Mouse (Mus musculus) thymus, postnatal 14 days (tissue): Measurements from ENCODE around the gene Mmgt1.

ENCODE experiments used
- DNase-seq: peaks from one replicate; pipeline ENCODE4 v3.0.0; 2021

Gene Mmgt1

GRCm38 (mm10) chrX:56597887-56598640 is at the start of gene Mmgt1:
TSS of gene Mmgt1 (minus strand) at chrX:56598069.
- DNase-seq, result peak; percentile 88

DNA sequence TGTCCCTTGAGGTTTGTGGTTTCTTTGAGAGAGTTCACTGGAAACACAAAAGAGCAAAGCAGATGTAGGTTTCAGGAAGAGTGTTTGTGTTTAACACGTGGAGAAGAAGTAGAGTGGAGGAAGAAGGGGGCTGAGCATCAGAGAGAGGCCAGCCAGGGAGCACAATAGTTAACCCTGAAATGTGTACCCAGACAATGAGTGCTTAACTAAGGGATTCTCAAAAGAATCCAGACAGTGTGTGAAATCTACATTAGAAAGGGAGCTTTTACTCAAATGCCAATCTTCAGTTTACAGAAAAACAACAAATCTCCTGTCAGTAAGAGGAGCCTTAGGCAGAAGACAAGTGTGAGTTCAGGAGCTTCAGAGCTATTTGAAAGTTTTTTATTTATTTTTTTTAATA is 42.2 kb upstream of the Mmgt1 start:
- no peak for DNase-seq

GRCm38 (mm10) chrX:56636185-56636584 is 38.3 kb upstream of the Mmgt1 start:
- DNase-seq, result no peak

GRCm38 (mm10) chrX:56615236-56615635 is 17.4 kb upstream of the Mmgt1 start:
- DNase-seq, result no peak

GRCm38 (mm10) chrX:56610318-56610694 is 12.4 kb upstream of the Mmgt1 start:
- DNase-seq, result peak; percentile 39

DNA sequence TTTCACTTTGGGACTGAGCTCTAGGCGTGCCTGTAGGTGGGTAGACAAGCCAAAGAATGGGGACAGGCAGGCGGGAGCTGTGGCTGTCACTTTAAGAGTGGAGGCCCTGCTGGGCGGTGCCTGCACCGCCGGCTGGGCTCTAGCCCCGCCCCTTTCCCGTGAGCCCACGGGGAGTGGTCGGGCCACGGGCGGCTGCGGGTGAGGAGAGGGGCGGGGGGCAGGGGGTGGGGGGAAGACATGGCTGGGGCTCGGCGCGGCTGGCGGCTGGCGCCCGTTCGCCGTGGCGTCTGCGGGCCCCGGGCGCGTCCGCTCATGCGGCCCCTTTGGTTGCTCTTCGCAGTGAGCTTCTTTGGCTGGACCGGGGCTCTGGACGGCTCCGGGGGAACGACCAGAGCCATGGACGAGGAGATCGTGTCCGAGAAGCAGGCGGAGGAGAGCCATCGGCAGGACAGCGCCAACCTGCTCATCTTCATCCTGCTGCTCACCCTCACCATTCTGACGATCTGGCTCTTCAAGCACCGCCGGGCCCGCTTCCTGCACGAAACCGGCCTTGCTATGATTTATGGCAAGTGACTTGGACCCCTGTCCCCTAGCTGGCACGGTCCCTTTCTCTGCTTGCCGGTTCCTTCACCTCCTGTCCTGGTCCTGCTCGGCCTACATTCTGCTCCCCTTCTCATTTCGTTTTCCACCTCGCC is 11.9 kb upstream of the Mmgt1 start, which contains the start of gene Slc9a6:
Slc9a6 (plus strand) TSS at position 135 of the 695 bp plus-strand sequence.
- peak; percentile 87 for DNase-seq

DNA sequence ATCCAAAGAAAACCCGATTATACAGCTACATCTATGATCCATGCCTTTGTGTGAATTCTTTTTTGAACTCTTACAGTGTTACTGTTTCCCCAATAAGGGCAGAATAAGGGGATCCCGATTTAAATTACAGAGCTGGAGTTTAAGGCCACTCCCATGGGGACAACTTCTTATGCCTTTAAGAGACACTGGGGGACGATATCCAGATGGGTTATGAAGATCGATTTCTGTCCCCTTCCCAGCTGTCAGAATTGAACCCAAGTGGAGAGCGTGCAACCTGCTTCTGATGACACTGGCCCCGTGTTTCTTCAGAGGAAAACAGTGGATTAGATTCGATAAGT is 11.4 kb upstream of the Mmgt1 start:
- DNase-seq, result no peak

- DNase-seq, result no peak
These were observed 9.3 kb upstream of the Mmgt1 start for GRCm38 (mm10) chrX:56607032-56607710.

- DNase-seq, result no peak
These were observed 8.7 kb upstream of the Mmgt1 start for GRCm38 (mm10) chrX:56606536-56606935.

GRCm38 (mm10) chrX:56597219-56597886 is 516 bp downstream of the Mmgt1 start:
- DNase-seq, result no peak

GRCm38 (mm10) chrX:56578200-56578599 is 19.7 kb downstream of the Mmgt1 start:
- no peak for DNase-seq

GRCm38 (mm10) chrX:56572465-56572864 is 25.4 kb downstream of the Mmgt1 start:
- DNase-seq, result peak; percentile 24

DNA sequence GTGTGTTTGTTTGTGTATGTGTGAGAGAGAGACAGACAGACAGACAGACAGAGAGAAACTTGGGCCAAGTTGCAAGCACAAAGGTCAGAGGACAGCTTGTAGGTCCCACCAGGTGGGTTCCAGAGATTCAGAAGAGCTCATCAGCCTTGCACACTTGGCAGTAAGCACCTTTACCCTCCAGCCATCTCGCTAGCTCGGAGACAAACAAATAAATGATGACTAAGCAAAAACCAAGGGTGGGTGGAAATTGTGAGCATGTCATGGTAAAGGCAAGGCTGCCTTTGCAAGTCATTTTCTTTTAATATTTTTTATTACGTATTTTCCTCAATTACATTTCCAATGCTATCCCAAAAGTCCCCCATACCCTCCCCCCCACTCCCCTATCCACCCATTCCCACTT is 44.3 kb downstream of the Mmgt1 start:
- DNase-seq, result no peak

DNA sequence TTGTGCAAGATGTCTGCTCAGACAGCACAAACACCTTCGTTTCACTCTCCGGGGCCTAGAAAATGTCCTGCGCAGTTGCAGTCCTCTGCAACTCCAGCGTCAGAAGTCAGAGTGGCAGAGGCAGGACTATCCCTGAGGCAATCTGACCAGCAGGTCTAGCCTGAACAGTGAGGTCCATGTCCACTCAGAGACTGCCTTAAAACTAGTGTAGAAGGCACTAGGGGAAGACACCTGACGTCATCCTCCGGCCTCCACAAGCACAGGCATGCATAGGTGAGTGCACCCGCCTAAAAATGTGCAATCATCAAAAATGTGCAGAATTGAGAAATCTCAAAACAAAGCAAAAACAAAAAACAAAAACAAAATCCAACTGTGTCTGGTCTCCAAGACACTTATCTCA is 48.4 kb downstream of the Mmgt1 start, which contains the start of gene Gm648:
Gm648 (minus strand) TSS at position 101 of the 400 bp plus-strand sequence.
- DNase-seq, result no peak

- peak; percentile 15 for DNase-seq
These were observed 60.7 kb downstream of the Mmgt1 start for GRCm38 (mm10) chrX:56537162-56537561.
